Mouse (Mus musculus) testis, adult 2 months (tissue): ENCODE data around the gene Mmp2.

Source experiments
- CTCF ChIP-seq: fragments of 200-500 bp; IDR thresholded peaks from 2 replicates; pipeline ENCODE4 v1.5.1; 2012; ENCODE audit warnings: low read depth, mild to moderate bottlenecking, inconsistent platforms, low read length, moderate library complexity; ENCODE audit not compliant: control insufficient read depth, insufficient read depth, insufficient replicate concordance
- POLR2A ChIP-seq: fragments of 200-500 bp; IDR thresholded peaks from 2 replicates; pipeline ENCODE4 v1.6.1; 2012; ENCODE audit warnings: low read depth, mild to moderate bottlenecking, inconsistent platforms, low read length, moderate library complexity; ENCODE audit not compliant: control insufficient read depth

- no peak for TF ChIP-seq CTCF
- no peak for TF ChIP-seq POLR2A
Observed at GRCm38 (mm10) chr8:92896611-92897010, 69.5 kb downstream of the Mmp2 start.
